Mouse (Mus musculus) A20 (cell line): ENCODE results near the gene Pde3b.
"Not testable (repeated sequence)": the region's sequence is repeated elsewhere in the genome, so short reads cannot be mapped to it uniquely, and the experiment has no call there.

ENCODE experiments used
- DNase-seq: peaks from one replicate; pipeline ENCODE4 v3.0.0-alpha.2; 2011; ENCODE audit warnings: low read depth, low spot score

The Pde3b gene

GRCm38 (mm10) chr7:114414421-114415335 is at the start of gene Pde3b:
TSS of gene Pde3b (plus strand) at chr7:114415281.
- DNase-seq, result peak; percentile 85

- DNase-seq, result no peak
Measured at GRCm38 (mm10) chr7:114402130-114402529, 13.0 kb upstream of the Pde3b start.

- DNase-seq, result no peak
Measured at GRCm38 (mm10) chr7:114415336-114416020, 397 bp downstream of the Pde3b start.

- peak; percentile 75 for DNase-seq
Measured at GRCm38 (mm10) chr7:114416021-114416845, 1.2 kb downstream of the Pde3b start.

GRCm38 (mm10) chr7:114419331-114419730 is 4.2 kb downstream of the Pde3b start:
- DNase-seq, result not testable (repeated sequence)

GRCm38 (mm10) chr7:114420918-114421317 is 5.8 kb downstream of the Pde3b start:
- DNase-seq, result no peak

- no peak for DNase-seq
Measured at GRCm38 (mm10) chr7:114422224-114422623, 7.1 kb downstream of the Pde3b start.

GRCm38 (mm10) chr7:114429768-114430167 is 14.7 kb downstream of the Pde3b start:
- DNase-seq, result no peak

GRCm38 (mm10) chr7:114431966-114432365 is 16.9 kb downstream of the Pde3b start:
- DNase-seq, result peak; percentile 75

- peak; percentile 65 for DNase-seq
Measured at GRCm38 (mm10) chr7:114439726-114440125, 24.6 kb downstream of the Pde3b start.

GRCm38 (mm10) chr7:114440494-114440893 is 25.4 kb downstream of the Pde3b start:
- no peak for DNase-seq

- DNase-seq, result no peak
Measured at GRCm38 (mm10) chr7:114452876-114453275, 37.8 kb downstream of the Pde3b start.

- peak; percentile 81 for DNase-seq
Measured at GRCm38 (mm10) chr7:114453300-114453990, 38.4 kb downstream of the Pde3b start.

- no peak for DNase-seq
Measured at GRCm38 (mm10) chr7:114454858-114455257, 39.8 kb downstream of the Pde3b start.

GRCm38 (mm10) chr7:114456904-114457303 is 41.8 kb downstream of the Pde3b start:
- no peak for DNase-seq

GRCm38 (mm10) chr7:114459909-114460308 is 44.8 kb downstream of the Pde3b start:
- no peak for DNase-seq

GRCm38 (mm10) chr7:114461727-114462126 is 46.6 kb downstream of the Pde3b start:
- DNase-seq, result no peak

- no peak for DNase-seq
Measured at GRCm38 (mm10) chr7:114466358-114466757, 51.3 kb downstream of the Pde3b start.

- DNase-seq, result no peak
Measured at GRCm38 (mm10) chr7:114472471-114472870, 57.4 kb downstream of the Pde3b start.

- DNase-seq, result peak; percentile 42
Measured at GRCm38 (mm10) chr7:114474889-114475288, 59.8 kb downstream of the Pde3b start.

GRCm38 (mm10) chr7:114477884-114478283 is 62.8 kb downstream of the Pde3b start:
- DNase-seq, result no peak
